Mouse (Mus musculus) kidney, adult 8-10 months (tissue): ENCODE data around the gene Chst8.
A peak's percentile ranks its signal among the peaks of the same experiment; 100 is the strongest.

ENCODE experiments used
- DNase-seq, 2 experiments: peaks; one replicate each; pipeline ENCODE4 v3.0.0; 2022

The Chst8 gene

DNA sequence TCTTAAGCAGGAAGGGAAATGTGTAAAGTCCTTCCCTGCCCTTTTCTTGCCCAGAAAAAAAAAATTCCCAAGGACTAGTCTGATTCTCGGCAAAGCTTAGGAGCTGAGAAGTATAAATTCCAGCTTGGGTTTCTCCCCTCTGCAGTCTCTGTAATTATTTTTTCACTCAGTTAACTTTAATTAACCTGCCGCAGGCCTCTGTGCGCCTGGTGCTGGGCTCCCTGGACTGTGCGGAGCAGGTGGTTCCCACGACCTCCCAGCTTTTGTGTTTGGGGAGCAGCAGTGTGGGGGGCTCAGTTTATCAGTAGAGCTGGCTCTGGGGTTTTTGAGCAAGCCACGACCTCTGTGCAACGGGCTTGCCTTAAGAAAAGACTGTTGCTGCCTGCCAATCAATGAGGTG lies 62.2 kb downstream of the Chst8 start:
- no peak for DNase-seq

DNA sequence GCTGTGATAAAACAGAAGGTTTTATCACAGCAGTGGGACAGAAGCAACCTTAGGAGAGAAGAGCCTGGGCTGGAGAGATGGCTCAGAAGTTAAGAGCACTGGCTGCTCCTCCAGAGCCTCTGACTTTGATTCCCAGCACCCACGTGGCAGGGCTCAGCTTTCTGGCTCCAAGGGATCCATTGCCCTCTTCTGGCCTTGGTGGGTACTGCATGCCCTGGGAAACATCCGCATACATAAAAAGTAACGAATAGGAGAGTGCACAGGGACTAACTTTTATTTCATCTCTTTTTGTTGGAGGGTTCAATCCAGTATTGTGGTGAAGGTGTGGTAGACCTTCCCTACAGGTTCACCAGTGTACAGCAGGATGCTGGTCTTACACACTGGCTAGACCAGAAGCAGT lies 62.8 kb downstream of the Chst8 start:
- peak in 1 of 2 experiments; percentile 49 for DNase-seq

DNA sequence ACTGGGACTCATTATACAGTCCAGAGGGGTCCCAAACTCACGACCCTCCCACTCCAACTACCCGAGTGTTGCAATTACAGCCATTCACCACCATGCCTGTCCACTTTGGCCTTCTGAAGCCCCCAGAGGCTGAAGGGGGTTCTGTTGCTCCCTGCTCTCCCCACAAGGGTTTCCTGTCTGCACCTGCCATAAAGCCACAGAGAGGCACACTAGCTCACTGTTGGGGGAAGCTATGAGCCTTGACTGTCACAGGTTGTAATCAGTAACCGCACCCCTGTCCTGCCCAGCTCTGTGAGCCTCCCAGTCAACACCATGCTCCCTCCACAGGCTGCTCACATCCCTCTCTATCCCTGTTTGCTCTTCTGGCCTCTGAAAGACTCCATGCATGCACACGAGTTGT lies 64.0 kb downstream of the Chst8 start:
- DNase-seq = no peak

DNA sequence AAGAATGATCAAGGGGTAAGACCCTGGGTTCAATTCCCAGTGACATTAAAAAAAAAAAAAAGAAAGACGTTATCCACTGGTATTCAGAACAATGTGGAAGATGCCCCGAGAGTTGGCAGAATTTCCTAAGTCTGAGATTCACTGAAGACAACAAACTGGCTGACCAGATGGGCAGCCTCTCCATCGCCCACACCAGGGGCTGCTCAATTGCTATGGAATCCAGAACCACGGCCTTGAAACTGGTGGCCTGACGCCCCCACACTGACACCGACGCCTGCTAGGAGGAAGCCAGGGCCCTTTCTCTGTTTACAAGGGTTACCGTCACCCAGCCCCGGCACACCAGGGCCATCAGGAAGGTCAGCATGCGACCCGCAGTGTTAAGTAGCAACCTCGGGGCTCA lies 64.8 kb downstream of the Chst8 start:
- DNase-seq = no peak

DNA sequence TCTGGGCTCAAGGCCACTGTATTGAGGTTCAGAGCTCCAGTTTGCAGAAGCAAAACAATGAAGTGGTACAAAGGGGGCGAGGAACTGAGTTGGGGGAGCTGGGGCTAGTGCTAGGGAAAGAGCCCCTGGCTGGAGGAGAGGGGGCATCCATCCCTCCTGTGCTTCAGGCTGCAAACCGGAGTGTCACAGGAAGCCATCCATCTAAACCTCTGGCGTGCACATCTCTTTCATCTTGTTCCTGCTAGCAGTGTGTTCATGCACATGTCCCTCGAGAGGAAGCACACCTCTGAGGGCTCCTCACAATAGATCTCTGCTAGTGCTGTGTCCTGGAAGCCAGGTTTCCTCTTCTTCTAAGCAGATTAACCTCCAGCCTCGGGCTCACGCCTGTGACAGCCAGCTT lies 65.9 kb downstream of the Chst8 start:
- peak in 1 of 2 experiments; percentile 9 for DNase-seq

DNA sequence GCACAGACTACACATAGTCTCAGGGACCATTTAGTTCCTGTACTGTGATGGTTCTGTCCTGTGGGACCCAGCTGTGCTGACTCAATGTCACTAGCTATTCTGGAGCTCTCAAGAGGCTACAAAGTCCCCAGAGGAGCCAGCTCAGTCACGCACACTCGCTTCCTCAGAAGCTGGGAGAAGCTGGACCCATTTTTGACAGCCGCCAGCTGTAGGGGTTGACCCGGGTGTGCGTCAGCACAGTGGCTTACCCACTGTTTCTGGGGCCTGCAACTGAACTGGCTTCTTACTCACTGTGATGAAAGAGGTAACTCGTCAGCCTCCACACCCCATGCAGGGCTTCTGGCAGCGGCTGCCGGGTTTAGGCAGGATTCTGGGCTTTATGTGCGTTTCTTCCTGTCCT lies 66.3 kb downstream of the Chst8 start:
- peak; percentile 45 to 67 for DNase-seq

DNA sequence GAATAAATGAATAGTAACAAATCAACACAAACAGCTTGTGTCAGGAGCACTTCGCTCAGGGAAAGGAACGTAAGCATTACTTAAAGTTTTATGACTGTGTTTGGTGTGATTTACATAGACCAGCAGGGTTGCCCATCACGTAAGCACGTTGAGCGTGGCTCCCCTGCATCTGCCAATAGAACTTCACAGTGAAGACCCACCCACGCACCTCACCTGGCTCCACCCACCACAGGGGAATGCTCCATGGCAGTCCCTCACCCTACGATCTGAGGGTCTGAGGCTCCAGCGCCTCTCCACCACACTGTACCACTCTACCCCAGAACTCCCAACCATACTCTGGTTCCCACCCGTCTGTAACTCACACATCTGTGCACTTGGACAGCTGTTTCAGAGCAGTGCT lies 67.1 kb downstream of the Chst8 start:
- DNase-seq = no peak

DNA sequence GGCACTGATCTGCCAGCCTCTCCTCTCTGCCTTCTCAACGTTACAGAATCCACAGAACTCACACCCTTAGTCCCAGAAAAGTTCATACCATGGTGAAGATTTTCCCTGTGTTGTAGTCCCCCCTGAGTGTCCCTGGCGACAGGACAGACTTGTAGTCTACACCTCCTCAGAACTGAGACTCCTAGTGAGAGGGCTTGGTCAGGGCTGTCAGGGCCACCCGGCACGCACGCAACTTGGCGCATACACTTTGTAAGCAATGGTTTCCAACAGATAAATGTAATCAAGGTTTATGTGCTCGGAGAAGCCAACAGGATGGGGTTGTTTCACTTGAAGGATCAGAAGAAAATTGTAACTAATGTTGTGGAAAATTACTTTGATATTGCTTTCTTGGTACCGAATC lies 67.5 kb downstream of the Chst8 start:
- DNase-seq = no peak

DNA sequence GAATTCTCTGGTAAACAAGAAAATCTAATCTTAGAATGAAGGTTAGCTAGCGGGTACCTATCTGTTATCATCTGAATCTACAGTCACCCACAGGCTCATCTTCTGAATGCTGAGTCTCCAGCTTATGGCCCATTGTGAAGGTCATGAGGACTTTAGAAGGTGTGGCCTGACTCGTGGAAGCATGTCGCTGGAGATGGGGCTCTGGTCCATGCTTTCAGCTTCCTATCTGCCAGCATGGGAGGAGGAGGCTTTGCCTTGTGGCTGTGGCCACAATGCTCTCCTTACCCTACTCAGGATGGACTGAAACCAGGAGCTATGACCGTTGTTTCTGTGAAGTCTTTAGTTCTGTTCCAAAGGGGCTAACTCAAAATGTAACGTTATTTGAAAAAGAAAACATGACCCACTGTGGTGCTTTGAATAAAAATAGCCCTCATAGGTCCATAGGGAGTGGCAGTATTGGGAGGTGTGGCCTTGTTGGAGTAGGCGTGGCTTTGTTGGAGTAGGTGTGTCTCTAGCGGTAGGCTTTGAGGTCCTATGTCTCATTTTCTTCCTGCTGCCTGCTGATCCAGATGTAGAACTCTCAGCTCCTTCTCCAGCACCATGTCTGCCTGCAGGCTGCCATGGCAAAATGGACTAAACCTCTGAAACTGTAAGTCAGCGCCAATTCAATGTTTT lies 69.0 kb downstream of the Chst8 start:
- DNase-seq = no peak

DNA sequence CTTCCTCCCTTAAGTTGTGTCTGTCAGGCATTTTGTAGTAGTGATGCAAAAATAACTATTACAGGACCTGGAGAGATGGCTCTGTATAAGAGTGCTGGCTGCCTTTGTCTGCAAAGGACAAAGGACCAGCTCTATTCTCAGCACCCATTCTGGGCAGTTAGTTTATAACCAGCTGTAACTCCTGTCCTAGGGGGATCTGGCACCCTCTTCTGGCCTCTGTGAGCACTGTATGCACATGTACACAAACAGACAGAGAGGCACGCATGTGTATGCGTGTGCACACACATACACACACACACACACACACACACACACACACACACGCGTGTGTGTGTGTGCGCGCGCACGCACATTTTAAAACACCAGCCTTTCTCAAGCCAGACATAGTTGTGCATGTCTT lies 73.1 kb downstream of the Chst8 start:
- no peak for DNase-seq

DNA sequence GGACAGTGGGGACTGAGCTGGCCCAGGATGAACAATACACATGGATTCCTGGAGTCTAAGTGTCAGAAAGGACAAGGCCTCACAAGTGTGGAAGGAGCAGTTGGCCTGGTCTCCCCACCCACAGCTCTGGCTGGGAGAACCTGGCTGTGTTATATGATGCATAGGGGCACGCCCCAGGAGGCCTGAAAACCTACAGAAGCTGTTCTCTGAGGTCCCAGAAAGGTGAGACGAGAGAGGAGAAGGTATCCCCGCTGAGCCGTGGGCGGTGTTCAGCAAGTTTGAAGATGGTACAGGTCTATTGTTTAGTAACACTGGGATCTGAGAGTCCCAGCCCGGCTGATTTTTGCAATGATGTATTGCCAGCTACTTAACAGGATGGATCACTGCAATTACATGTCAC lies 75.3 kb downstream of the Chst8 start:
- no peak for DNase-seq

DNA sequence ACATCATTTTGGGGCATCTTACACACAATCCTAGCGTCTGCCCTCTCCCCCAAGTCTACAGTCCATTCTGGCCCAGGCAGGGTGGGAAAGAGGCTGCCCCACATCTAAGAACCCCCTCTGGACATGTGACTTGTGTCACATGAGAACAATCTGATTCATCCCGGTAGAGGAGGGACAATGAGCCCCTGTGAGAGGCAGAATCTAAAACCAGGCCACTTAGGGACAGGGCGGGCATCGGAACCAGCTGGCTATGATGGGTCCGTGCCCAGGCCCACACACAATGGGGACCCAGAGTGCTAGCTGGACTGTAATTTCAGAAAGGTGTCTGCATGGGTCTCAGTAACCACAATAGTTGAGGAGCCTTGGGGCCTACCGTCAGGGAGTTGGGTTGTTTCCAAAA lies 78.2 kb downstream of the Chst8 start:
- no peak for DNase-seq

DNA sequence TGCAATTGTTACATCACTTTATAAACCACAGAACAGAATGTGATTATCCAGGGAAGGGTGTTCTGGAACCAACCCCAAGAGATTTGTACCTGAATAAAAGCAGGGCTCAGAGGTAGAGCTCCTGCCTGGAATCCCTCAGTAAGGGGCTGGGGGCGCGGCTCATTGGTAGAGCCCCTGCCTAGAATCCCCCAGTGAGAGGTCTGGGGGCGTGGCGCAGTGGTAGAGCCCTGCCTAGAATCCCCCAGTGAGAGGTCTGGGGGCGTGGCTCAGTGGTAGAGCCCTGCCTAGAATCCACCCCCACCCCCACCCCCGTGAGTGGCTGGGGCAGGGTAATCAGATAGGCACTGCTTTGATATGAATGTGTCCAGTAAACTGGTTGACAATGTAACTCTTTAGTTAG lies 83.6 kb downstream of the Chst8 start:
- DNase-seq = no peak

DNA sequence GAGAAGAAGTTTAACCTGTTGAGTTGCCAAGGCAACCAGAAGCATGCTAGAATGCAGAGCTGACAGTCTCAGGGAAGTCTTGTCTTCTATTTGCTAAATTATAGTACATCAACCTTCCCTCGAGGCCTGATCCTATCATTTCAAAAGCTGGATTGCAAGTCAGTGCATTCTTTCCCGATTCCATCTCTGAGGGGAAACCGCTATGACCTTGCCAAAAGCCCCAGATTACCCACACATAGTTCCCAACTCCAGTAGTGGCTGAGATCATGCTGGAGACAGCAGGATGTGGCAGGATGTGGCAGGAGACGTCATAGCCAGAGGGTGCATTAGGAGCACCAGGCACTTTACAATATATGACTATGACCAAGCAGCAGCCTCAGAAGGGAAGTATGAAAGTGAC lies 87.3 kb downstream of the Chst8 start:
- DNase-seq = no peak

DNA sequence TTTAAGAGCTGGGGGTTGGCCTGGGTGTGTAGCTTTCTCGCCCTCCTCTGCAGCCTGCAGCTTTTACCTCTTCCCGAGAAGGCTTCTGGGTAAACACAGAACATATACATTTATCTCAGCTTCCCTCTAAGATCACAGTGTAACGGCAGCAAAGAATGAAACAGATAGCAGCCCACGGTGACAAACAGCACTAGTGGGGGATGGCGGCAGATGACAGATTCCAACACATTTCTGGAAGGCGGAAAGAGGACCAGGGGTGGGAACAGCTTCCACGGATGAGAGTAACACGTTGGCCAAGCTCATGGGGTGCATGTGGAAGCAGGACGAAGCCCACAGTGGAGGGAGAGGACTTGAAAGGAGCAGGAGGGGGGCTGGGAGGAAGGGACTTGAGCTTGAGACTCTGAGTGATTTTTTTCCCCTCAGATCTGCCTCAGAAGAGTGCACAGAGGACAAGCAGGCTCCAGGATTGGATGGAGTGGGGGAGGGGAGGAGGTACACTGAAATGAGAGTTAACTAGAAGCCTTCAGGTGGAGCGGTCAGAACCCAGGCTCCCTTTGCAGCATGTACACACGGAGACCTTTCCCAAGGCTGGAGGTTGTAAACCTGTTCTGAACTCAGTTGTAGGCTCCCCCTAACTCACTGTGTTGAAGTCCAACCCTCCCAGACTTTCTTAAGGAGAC lies 89.8 kb downstream of the Chst8 start:
- no peak for DNase-seq

DNA sequence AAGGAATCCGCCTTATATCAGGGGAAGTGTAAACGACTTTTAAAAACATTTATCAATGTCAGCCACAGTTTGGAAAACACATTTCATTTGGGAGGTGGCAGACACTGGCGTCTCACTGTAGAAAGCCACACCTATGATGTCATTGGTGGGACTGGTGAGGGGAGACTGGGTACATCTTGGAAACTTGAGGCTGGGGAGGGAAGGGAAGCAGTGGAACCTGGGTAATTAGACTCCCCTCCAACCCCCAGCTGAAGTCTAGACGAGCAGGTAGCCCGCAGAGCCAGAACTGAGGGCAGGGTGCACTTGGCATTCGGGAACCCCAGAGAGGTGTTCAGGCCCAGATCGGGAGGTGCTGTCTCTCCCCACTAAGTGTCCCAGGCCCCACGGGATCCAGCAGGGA lies 90.4 kb downstream of the Chst8 start:
- DNase-seq = no peak

DNA sequence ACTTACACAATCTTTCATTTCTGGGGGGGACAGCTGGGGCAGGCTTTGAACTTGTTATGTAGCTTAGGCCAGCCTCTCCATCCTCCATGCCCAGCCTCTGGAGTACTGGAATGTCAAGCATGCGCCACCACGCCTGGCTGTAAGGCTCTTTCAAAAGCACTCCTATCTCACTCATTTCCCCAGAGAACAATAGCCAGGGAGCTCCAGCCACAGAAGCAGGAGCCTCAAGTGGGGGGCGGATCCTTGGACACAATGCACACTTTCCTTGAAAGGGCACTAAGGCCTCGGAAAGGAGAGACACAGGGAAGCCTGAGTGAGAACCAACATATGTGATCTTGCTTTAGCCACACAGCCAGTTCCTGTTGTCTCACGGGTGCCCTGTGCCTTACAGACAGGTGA lies 90.9 kb downstream of the Chst8 start:
- DNase-seq = no peak

DNA sequence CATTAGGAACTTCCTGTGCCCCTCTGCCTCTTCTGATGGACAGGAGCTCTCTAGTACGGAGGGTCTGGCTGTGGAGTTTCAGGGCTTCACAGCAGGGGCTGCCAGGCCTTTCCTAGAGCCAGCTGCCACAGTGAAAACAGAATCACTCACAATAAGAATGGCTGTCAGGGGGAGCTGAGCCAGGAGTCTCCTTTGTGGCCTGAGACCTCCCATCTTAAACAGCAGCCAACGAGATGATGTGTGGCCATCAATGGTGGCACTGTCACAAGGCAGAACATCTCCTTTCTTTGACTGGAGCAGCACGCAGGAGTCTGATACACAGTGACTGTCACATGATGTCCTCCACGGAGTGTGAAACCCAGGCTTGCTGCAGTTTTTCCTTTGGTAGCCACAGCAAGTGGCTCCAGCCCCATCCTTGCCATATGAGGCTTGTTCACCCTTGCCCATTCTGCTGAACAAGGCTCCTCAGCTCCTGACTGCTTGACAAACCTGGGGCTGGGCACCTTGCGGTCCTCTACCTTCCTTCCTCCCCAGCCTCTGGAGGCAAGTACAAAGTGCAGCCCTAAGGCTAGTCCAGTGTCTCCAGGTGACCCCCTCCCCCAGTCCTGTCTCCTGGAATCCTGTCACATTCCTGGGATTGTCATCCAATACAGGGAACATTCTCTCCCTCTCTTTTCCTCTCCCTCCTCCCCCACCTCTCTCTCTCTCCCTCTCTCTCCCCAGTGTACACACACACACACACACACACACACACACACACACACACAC lies 91.4 kb downstream of the Chst8 start:
- DNase-seq = no peak

DNA sequence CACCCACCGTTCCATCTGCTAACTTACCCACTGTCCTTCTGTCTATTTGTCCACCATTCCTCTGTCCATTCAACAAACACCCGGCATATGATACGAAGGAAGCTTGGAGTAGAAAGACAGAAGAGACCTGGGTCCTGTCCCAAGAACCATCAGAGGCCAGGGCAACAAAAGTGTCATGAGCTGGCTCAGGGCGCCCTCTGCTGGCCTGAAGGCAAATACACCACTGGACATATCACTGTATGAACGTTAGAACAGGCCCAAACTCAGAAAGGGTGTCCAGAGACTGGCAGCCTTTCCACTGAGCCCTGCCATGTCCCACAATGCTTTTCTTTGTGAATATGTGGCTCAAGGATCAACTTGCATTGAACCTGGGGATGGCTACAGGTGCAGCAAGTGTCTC lies 92.9 kb downstream of the Chst8 start:
- peak; percentile 49 to 80 for DNase-seq

DNA sequence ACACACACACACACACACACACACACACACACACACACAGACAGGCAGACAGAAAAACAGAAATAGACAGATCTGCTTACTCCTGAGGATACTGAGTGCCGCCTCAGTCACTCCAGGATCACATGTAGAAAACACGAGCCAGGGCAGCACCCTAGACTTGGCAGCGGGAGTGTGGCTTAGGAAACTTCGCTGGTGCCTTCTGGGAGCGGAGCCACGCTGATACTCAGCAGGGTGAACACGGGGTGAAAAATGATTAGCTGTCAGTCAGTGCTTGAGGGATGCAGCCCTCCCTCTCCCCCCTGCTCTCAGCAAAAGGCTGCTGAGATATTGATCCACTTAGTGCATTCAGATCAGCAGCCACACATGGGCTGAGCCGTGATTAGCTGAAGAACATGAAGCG lies 93.9 kb downstream of the Chst8 start:
- peak in 1 of 2 experiments; percentile 25 for DNase-seq

DNA sequence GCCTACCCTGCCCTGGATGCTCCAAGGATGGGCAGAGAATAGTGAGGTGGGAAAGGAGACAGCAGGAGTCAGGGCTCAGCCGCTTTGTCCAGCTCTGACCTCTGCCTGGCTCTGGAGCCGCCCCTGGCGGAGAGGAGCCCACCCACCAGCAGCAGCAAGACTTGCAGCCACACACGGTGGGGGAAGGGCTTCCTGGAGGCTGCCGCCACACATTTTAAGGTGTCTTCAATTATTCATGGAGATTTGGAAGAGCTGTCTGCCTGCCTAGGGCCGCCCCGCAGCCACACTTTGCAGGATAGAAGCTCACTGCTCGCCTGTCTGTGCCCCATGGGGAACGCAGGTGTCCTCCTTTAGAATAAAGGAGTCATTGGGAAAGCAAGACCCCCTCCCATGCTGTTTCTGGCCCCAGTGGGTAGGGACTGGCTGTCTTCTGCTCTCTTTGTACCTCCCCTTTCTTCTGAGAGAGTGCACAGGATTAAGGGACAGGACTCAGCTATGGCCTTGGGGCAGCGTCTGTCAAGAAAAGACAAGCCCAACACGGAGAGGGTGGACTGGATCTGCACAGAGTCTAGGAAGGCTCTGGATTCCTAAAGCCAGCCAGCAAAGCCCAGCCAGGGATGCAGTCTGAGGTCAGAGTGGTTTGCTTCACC lies 95.2 kb downstream of the Chst8 start:
- no peak for DNase-seq

DNA sequence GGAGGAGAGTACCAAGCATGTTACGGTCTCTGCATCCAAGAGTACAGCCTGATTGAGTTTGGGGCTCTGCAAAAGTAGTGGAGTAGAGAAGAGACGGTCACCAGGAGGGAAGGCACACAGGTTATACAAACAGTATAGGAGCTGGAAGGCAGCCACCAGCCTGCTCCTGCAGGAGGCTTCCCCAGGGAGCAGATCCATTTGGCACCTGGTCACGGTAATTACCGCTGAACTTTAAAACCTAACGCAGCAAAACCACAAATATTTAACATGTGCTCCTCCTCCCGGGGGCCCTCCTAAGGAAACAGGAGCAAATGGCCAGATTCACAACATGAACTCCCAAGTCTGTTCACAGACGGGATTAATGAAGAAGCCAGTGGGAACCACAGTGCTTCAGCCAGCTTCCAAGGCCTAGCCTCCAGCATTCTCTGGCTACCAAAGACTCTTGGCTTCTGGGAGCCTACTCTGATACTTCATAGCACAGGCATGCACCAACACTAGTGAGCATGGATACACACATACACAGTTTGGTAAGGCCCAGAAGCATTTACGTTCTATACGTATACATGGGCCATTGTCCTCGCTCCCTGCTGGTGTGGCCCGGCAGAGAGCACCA lies 97.6 kb downstream of the Chst8 start:
- peak; percentile 86 to 90 for DNase-seq

DNA sequence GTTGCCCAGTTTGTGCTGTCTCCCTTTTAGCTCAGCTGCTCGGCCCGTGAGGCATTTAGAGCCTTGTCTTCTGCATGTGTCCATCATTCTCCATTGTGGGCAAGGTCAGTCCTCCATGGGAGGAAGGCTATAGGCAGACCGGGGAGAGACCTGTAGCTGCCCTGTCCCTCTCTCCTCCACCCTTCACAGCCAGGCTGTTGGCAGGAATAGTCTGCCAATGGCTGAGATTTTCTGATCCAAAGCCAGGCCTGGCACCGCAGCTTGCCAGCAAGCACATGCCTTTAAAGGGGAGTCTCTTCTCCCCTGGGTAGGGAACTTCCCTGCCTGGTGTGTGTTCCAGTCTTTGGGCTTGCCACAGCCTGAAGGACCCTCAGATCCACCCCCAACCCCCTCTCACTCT lies 103.4 kb downstream of the Chst8 start:
- no peak for DNase-seq
